Mouse (Mus musculus) kidney, adult 2 months (tissue): ENCODE measurements around the gene Capn11.

Experiments
- CTCF ChIP-seq: fragments of 200-500 bp; conservative IDR thresholded peaks from 2 replicates; pipeline ENCODE4 v1.5.1; 2011; ENCODE audit warnings: low read depth, mild to moderate bottlenecking, control low read depth, low read length, moderate library complexity, mixed read lengths; ENCODE audit not compliant: insufficient read depth, insufficient read length
- POLR2A ChIP-seq: fragments of 200-500 bp; IDR thresholded peaks from one replicate; pipeline ENCODE4 v1.6.1; 2011; ENCODE audit warnings: low read depth, low read length, control low read depth

- no peak for TF ChIP-seq POLR2A
- TF ChIP-seq CTCF: no peak
Measured at GRCm38 (mm10) chr17:45708179-45708578, 49.1 kb upstream of the Capn11 start.
